Mouse (Mus musculus) ES-E14 (cell line): ENCODE data around the gene Gm11627.

Experiments
- CHD2 ChIP-seq: IDR thresholded peaks from 2 replicates; pipeline ENCODE4 v1.6.1; 2014; ENCODE audit warnings: mild to moderate bottlenecking, low read depth, low read length, inconsistent platforms
- HCFC1 ChIP-seq: IDR thresholded peaks from 2 replicates; pipeline ENCODE4 v1.6.1; 2012; ENCODE audit warnings: low read length, inconsistent platforms, borderline replicate concordance; ENCODE audit not compliant: insufficient read depth
- ZC3H11A ChIP-seq: IDR thresholded peaks from 2 replicates; pipeline ENCODE4 v1.6.1; 2012; ENCODE audit warnings: low read depth, mild to moderate bottlenecking, inconsistent platforms, low read length, borderline replicate concordance
- ZNF384 ChIP-seq: IDR thresholded peaks from 2 replicates; pipeline ENCODE4 v1.6.1; 2012; ENCODE audit warnings: low read depth, low read length, inconsistent platforms

DNA sequence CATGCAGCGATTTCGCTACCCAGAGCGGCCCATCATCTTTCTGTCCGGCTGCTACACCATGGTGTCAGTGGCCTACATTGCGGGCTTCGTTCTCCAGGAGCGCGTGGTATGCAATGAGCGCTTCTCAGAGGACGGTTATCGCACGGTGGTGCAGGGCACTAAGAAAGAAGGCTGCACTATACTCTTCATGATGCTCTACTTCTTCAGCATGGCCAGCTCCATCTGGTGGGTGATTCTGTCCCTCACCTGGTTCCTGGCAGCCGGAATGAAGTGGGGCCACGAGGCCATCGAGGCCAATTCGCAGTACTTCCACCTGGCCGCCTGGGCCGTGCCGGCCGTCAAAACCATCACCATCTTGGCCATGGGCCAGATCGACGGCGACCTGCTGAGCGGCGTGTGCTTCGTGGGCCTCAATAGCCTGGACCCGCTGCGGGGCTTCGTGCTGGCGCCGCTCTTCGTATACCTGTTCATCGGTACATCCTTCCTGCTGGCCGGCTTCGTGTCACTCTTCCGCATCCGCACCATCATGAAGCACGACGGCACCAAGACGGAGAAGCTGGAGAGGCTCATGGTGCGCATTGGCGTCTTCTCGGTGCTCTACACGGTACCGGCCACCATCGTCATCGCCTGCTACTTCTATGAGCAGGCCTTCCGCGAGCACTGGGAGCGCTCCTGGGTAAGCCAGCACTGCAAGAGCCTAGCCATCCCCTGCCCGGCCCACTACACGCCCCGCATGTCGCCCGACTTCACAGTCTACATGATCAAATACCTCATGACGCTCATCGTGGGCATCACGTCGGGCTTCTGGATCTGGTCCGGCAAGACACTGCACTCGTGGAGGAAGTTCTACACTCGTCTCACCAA, 26.5 kb upstream of the Gm11627 start:
- TF ChIP-seq CHD2 (no peak), ZNF384 (no peak), HCFC1 (no peak), ZC3H11A (no peak)
